Mouse (Mus musculus): ENCODE results near the gene Polr3h.
A peak's percentile ranks its signal among the peaks of the same experiment; 100 is the strongest.
"Not testable (repeated sequence)": the region's sequence is repeated elsewhere in the genome, so short reads cannot be mapped to it uniquely, and the experiment has no call there.

Polr3h gene

DNA sequence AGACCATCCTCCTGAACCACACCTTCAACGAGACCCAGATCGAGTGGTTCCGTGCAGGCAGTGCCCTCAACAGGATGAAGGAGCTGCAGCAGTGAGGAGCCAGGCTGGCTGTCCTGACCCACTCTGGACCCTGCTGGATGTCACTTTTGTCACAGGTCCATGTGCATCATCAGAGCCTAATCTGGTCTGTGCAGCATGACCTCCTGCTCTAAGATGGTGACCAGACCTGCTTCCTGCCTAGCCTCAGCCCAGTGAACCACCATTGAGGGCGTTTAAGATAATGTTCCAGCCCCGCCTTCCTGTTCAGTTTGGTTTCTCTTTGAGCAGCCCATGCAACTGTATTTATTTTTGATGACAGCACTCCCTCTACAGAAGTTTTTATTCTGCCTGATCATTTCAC, 11.4 kb downstream of the Polr3h start:
- no peak for DNase-seq

- DNase-seq: no peak
Measured at GRCm38 (mm10) chr15:81912498-81912897, 13.5 kb downstream of the Polr3h start.

DNA sequence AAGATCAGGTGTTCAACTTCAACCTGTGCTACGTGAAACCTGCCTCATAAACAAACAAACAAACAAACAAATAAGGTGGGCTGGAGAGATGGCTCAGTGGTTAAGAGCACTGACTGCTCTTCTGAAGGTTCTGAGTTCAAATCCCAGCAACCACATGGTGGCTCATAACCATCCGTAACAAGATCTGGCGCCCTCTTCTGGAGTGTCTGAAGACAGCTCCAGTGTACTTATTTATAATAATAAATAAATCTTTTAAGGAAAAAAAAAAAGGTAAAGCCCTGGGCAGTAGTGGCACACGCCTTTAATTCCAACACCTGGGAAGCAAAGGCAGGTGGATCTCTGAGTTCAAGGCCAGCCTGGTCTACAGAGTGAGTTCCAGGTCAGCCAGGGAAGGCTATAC, 17.3 kb downstream of the Polr3h start:
- DNase-seq: not testable (repeated sequence)

GRCm38 (mm10) chr15:81907953-81908352, 18.1 kb downstream of the Polr3h start:
- DNase-seq: peak; percentile 22

GRCm38 (mm10) chr15:81904939-81905338, 21.1 kb downstream of the Polr3h start:
- DNase-seq: peak; percentile 92

GRCm38 (mm10) chr15:81898751-81899150, 27.3 kb downstream of the Polr3h start:
- no peak for DNase-seq

DNA sequence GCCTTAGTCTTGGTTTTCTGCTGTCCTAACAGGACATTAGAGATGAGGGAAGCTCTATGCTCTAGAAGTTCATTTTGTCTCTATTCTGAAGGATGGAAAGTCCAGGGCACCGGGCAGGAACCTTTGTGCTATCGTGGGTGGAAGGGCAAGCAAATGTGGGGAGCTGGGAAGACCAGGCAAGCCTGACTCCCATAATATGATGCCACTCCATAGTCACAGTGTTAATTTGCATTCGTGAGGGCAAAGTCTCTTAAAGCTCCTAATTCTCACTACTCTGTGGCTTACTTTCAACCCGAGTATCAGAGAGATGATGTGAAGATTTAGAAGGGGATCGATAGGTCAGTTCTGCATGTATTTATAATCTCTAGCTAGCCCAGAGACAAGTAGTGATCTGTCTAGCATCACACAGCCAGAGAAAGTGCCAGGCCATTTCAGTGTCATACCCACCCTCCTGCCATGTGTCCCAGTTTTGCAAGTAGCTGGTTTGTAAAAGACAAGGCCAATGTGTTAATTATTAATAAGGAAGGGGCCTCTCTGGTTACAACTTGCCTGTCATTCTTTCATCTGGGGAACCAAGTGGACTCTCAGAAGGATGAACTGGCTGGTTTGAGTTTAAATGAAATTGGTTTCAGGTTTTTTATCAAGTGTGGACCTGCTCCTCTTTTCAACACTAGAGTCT, 28.3 kb downstream of the Polr3h start:
- no peak for DNase-seq

GRCm38 (mm10) chr15:81896407-81896806, 29.6 kb downstream of the Polr3h start:
- no peak for DNase-seq

- DNase-seq: peak; percentile 90
Measured at GRCm38 (mm10) chr15:81894002-81894401, 32.0 kb downstream of the Polr3h start.

DNA sequence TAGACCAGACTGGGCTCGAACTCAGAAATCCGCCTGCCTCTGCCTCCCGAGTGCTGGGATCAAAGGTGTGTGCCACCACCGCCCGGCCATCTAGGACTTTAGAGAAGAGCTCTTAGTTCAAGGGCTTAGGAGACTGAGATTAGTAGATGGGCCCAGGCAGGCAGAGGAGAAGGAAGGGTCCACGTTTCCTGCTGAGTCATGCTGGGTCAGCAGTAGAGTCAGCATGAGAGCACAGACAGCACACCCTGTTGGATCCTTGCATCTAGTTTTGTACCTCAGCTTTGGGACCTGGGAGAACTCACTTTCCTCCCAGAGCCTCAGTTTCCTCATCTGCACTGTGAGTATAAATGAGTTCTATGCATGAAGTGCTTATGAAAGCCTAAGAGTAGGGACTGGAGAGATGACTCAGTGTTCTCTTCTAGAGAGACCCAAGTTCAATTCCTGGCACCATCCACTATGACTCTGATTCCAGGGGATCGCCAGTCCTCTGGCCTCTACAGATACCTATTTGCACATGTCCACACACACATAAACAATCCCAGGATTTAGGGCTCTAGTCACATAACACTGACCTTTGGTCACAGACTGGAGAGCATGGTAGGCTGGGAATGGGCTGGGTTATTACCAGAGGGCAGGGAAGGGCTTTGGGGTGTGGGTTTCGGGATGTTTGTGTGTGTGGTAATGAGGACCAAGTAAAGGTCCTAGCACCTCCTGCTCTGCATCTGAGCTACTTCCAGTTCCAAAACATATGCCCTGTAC, 34.0 kb downstream of the Polr3h start:
- no peak for DNase-seq

DNA sequence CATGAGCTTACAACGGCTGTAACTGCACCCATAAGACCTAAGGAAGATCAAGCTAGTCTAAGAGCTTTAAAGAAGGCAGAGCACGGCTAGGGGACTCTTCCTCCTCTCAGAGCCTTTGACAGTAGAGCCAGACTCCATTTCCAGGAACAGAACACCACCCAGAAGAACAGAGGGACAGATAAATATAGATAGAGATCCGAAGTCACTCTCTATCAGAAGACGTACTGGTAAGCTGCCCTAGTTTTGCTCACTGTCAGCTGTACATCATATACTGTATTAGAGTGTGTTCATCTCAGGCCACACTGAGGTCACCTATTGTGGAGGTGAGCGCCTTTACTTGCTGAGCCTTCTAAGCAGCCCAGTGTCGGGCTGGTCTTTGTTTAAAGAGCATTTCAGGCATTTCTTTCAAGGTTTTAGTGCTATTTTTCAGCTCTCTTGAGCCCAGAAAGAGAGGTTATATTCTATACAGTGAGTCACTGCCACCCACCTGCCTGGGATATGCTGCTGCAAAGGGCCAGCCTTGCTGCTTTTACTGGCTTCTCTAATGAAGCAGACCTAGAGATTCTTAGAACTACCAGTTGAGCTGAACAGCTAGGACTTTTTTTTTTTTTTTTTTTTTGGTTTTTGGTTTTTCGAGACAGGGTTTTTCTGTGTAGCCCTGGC, 34.8 kb downstream of the Polr3h start:
- DNase-seq: no peak

DNA sequence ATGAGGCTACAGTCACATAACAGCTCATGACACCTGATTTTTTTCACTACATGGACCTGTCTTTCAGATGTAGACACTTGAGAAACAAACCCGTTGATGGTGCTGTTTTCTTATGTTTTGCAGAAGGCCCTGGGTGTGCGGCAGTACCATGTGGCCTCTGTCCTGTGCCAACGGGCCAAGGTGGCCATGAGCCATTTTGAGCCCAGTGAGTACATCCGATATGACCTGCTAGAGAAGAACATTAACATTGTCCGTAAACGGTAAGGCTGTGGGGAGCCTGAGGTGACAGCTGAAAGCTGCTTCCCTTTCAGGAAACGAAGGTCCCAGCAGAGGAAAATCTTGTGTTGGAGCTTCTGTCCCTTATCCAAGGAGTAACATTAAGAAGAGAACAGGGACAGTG, 36.9 kb downstream of the Polr3h start:
- no peak for DNase-seq

- peak; percentile 58 for DNase-seq
Measured at GRCm38 (mm10) chr15:81886795-81887550, 39.1 kb downstream of the Polr3h start.

DNA sequence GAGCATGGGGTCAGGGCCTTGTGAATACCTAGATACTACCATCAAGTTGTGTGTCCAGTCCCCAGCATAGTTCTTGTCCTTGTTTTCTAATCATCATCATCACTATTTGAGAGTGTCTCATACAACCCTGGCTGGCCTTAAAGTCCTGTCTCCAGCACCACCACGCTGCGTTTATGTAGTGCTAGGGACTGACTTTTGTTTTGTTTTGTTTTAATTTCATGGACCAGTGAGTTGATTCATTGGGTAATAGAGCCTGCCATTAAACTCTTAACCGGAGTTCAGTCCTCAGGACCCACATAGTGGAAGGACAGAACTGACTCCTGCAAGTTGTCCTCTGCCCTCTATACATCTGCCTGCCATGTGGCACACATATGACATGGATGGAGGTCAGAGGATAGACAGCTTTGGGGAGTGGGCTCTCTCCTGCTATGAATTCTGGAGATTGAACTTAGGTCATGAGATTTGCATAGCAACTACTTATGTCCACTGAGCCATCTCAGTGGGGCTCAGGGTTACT, 40.6 kb downstream of the Polr3h start:
- no peak for DNase-seq

DNA sequence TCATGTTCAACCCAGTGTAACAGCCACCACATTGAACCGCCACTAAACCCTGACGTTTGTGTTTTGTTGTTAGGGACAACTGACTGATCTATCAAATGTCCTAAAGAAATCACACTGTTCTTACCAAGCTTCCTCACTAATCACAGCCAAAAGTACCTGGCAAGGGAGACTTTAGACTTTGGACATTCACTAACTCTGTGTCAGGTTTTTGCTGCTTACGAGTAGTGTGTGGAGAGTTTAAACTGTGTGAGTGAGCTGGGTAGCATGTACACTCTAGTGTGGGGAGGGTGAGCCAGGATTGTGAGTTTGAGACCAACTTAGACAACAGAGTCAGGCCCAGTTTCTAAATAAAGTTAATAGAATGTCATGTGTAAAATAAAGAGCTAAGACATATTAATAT, 43.7 kb downstream of the Polr3h start:
- no peak for DNase-seq

GRCm38 (mm10) chr15:81879531-81880401, 46.3 kb downstream of the Polr3h start:
- no peak for DNase-seq

GRCm38 (mm10) chr15:81872262-81873136, 53.5 kb downstream of the Polr3h start, which contains the start of gene Aco2:
TSS of gene Aco2 (plus strand) at chr15:81872309.
- peak; percentile 100 for DNase-seq

DNA sequence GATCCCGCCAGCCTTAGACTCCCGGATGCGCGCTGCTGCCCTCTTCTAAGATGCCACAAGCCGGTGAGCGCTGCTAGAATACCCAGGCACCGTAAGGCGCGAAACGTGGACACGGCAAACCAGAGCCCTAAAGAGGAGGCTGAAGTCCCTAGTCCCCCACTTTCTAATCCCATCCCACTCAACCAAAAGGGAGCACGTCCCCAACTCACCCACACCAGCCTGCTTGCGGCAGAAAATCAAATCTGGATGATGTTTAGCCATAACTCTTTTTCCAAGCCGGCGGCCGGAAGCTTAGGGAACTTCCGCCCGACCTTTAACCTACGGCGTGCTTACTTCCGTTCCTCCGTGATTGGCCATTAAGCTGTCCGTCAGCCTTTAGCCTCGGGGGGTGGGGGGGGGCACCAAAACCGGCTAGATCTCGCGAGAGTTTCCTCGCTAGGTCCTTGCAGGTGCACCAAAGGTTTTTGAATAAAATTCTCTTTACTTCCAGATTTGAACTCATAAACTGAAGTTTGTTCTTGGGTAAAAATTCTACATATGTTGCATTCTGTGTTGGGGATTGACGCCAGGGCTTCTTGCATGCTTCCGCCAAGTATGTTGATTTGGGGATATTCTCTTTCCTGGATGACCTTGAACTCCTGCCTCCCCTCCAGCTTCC, 54.3 kb downstream of the Polr3h start, which contains the start of gene Phf5a:
Gene Phf5a (minus strand): TSS at position 308 of the 658 bp plus-strand sequence.
- peak; percentile 93 for DNase-seq

DNA sequence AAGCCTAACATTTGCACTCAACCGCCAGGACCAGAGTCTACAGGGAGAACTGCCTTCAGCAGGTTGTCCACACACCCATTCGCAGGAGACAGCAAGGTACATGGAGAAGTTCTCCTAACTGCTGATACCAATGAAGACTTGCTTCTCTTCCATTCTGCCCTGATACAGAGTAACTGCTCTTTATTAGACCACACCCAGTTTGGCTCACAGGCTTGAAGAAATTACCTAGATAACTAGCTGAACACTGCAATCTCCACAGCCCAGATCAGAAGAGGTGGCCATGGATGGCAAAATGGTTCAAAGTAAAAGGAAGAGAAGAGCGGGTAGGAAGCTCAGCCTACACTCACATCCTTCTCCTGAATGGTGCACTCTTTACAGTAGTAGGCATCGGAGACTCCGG, 56.1 kb downstream of the Polr3h start:
- no peak for DNase-seq

- no peak for DNase-seq
Measured at GRCm38 (mm10) chr15:81864238-81864637, 61.8 kb downstream of the Polr3h start.

Measured in lung, postnatal 36 days (tissue).